Mouse (Mus musculus) midbrain, embryonic 14.5 days (tissue): ENCODE data around the gene Smurf1. TPM values are rescaled to one million over a fixed set of nuclear protein-coding genes. Genes with fewer than 3 reads are reported as not detected.

Experiments used
- ATAC-seq: fragments of 200-750 bp; cut with Nextera tagmentation; 2 replicates; pipeline ENCODE4 v1.8.0; 2017; ENCODE audit warnings: moderate number of reproducible peaks, moderate library complexity; ENCODE audit not compliant: low FRiP score, low TSS enrichment
- DNase-seq: peaks from one replicate; pipeline ENCODE4 v3.0.0-alpha.2; 2015
- H3K27ac ChIP-seq: fragments of 300-500 bp; sonication (generic); replicated peaks from 2 replicates; pipeline ENCODE4 v1.5.1; 2014; ENCODE audit warnings: mild to moderate bottlenecking, low read depth, low read length, moderate library complexity
- H3K27me3 ChIP-seq: fragments of 300-500 bp; sonication (generic); 2 replicates; pipeline ENCODE4 v1.6.1; 2014; ENCODE audit warnings: low read length, control low read depth, mixed read lengths; ENCODE audit not compliant: control insufficient read depth, insufficient read depth
- H3K36me3 ChIP-seq: fragments of 300-500 bp; sonication (generic); 2 replicates; pipeline ENCODE4 v1.6.1; 2014; ENCODE audit warnings: low read length, control low read depth; ENCODE audit not compliant: control insufficient read depth, insufficient read depth
- H3K4me1 ChIP-seq: fragments of 300-500 bp; sonication (generic); 2 replicates; pipeline ENCODE4 v1.6.1; 2014; ENCODE audit warnings: mild to moderate bottlenecking, antibody characterized with exemption, low read length, control low read depth; ENCODE audit not compliant: control insufficient read depth, insufficient read depth
- H3K4me2 ChIP-seq: fragments of 300-500 bp; sonication (generic); 2 replicates; pipeline ENCODE4 v1.6.1; 2014; ENCODE audit warnings: mild to moderate bottlenecking, low read length, moderate library complexity
- H3K4me3 ChIP-seq: fragments of 300-500 bp; sonication (generic); replicated peaks from 2 replicates; pipeline ENCODE4 v1.5.1; 2014; ENCODE audit warnings: low read depth, low read length
- H3K9ac ChIP-seq: fragments of 300-500 bp; sonication (generic); replicated peaks from 2 replicates; pipeline ENCODE4 v1.6.1; 2014; ENCODE audit warnings: mild to moderate bottlenecking, low read length, moderate library complexity
- H3K9me3 ChIP-seq: fragments of 300-500 bp; sonication (generic); 2 replicates; pipeline ENCODE4 v1.6.1; 2016; ENCODE audit warnings: low read length, control low read depth, mixed read lengths; ENCODE audit not compliant: control insufficient read depth
- WGBS: fragments of 180-500 bp; shearing (Covaris S2); extraction: QIAGEN DNeasy Blood & Tissue Kit; methylation state at CpG from one replicate; pipeline ENCODE4 v1.1.7; 2014; 5-methylcytosine and 5-hydroxymethylcytosine counted together
- polyA plus RNA-seq: library from polyadenylated mRNA; unstranded; fragments of >200 nt; fragmentation: Nextera tagmentation; extraction: Ambion mirVana; gene quantifications from 2 replicates; pipeline ENCODE4 v1.2.1, GENCODE M21; 2014

Smurf1 gene
- polyA plus RNA-seq, 1 experiment from 2014 or later, result 44.9 TPM

DNA sequence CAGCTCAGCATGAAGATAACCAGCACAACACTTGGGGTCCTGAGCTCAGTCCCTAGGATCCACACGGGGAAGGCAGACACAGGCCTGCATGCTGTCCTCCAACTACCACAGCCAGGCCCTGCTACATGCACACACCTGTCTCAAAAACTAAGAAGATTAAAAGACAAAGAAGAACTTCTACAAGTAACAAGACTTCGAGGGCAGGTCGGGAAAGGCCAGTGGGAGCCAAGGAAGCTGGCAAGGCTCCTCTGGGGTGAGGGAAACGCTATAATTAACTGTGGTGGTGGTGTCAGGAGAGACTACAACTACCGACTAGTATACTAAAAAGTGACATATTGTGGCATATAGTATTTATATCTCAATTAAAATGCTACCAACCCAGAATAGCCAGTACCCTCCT, 49.8 kb downstream of the Smurf1 start:
- 0 out of 2 replicates have a peak, but pooled peaks cover 13% of the 10 kb centered on the region for H3K4me1 ChIP-seq
- no peaks in the 10 kb centered on the region for H3K27me3 ChIP-seq
- no peak overlapping the region for H3K27ac ChIP-seq
- no peak for DNase-seq
- no peaks in the 10 kb centered on the region for H3K9me3 ChIP-seq
- H3K36me3 ChIP-seq, result no peaks in the 10 kb centered on the region
- H3K9ac ChIP-seq, result no peak overlapping the region
- H3K4me2 ChIP-seq, result no peak overlapping the region
- 87% methylated on average over 5 of the region's 5 CpGs for WGBS
- H3K4me3 ChIP-seq, result no peak overlapping the region
- ATAC-seq, result no peak

- no peak for DNase-seq
- H3K4me3 ChIP-seq, result no peak overlapping the region
- H3K9me3 ChIP-seq, result no peaks in the 10 kb centered on the region
- H3K4me1 ChIP-seq, result 0 out of 2 replicates have a peak, but pooled peaks cover 8% of the 10 kb centered on the region
- 76% methylated on average over 7 of the region's 7 CpGs for WGBS
- no peak overlapping the region for H3K4me2 ChIP-seq
- H3K27me3 ChIP-seq, result no peaks in the 10 kb centered on the region
- no peak for ATAC-seq
- no peak overlapping the region for H3K27ac ChIP-seq
- H3K36me3 ChIP-seq, result no peaks in the 10 kb centered on the region
- no peak overlapping the region for H3K9ac ChIP-seq
Observed at GRCm38 (mm10) chr5:144914433-144914906, 51.2 kb downstream of the Smurf1 start.

- Histone ChIP-seq H3K9me3 (no peaks in the 10 kb centered on the region), H3K27ac (no peak overlapping the region), H3K4me2 (no peak overlapping the region), H3K4me1 (0 out of 2 replicates have a peak, but pooled peaks cover 4% of the 10 kb centered on the region), H3K4me3 (no peak overlapping the region), H3K27me3 (no peaks in the 10 kb centered on the region), H3K9ac (no peak overlapping the region), H3K36me3 (no peaks in the 10 kb centered on the region)
- DNase-seq (no peak), ATAC-seq (no peak)
- WGBS, result 87% methylated on average over 16 of the region's 16 CpGs
Observed at GRCm38 (mm10) chr5:144913923-144914322, 51.7 kb downstream of the Smurf1 start.

DNA sequence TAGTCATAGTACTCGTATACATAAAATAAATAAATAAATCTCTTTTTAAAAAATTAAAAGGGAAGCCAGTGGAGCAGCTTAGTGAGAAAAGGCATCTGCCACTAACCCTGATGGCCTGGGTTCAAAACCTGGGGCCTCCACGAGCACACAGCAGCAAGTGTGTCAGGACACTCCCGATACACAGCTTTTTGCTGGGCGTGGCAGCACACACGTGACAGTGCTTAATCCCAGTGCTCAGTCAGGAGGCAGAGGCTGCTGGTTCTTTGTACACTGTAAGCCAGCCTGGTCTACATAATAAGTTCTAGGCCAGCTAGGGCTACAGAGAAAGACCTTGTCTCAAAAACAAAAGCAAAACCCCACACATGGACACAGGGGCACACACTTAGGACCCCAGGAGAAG, 52.3 kb downstream of the Smurf1 start:
- Histone ChIP-seq H3K36me3 (no peaks in the 10 kb centered on the region), H3K9ac (no peak overlapping the region), H3K9me3 (no peaks in the 10 kb centered on the region), H3K27ac (no peak overlapping the region), H3K4me1 (0 out of 2 replicates have a peak, but pooled peaks cover 4% of the 10 kb centered on the region), H3K4me3 (no peak overlapping the region), H3K27me3 (no peaks in the 10 kb centered on the region), H3K4me2 (no peak overlapping the region)
- no peak for ATAC-seq
- DNase-seq, result no peak
- WGBS, result 80% methylated on average over 5 of the region's 5 CpGs

GRCm38 (mm10) chr5:144912519-144913310, 52.9 kb downstream of the Smurf1 start:
- 0 out of 2 replicates have a peak, but pooled peaks cover 4% of the 10 kb centered on the region for H3K4me1 ChIP-seq
- no peaks in the 10 kb centered on the region for H3K27me3 ChIP-seq
- 45% methylated on average over 7 of the region's 7 CpGs for WGBS
- no peak overlapping the region for H3K9ac ChIP-seq
- DNase-seq, result no peak
- H3K27ac ChIP-seq, result no peak overlapping the region
- ATAC-seq, result no peak
- no peak overlapping the region for H3K4me2 ChIP-seq
- no peak overlapping the region for H3K4me3 ChIP-seq
- H3K36me3 ChIP-seq, result no peaks in the 10 kb centered on the region
- no peaks in the 10 kb centered on the region for H3K9me3 ChIP-seq

DNA sequence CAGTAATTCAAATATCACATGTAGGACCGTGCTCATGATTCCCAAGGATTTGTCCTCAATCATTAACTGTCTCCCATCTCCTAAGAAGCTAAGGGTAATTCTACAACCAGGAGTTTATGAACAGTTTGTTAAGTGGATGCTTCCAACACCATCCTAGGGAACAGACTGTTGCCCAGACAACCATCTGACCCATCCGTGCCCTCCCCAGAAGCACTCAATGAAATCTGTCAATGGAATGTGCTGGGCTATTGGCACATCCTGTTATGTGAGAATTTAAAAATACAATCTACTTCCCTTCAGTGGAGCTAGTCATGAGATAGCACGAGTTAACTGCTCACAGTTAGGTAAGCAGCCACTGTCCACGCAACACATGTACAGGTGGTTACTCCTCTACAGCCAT, 56.1 kb downstream of the Smurf1 start:
- no peaks in the 10 kb centered on the region for H3K9me3 ChIP-seq
- no peak overlapping the region for H3K4me3 ChIP-seq
- no peak overlapping the region for H3K4me2 ChIP-seq
- no peak for ATAC-seq
- 82% methylated on average over 4 of the region's 4 CpGs for WGBS
- H3K27ac ChIP-seq, result no peak overlapping the region
- 0 out of 2 replicates have a peak, but pooled peaks cover 4% of the 10 kb centered on the region for H3K4me1 ChIP-seq
- no peaks in the 10 kb centered on the region for H3K36me3 ChIP-seq
- DNase-seq, result no peak
- H3K9ac ChIP-seq, result no peak overlapping the region
- no peaks in the 10 kb centered on the region for H3K27me3 ChIP-seq

DNA sequence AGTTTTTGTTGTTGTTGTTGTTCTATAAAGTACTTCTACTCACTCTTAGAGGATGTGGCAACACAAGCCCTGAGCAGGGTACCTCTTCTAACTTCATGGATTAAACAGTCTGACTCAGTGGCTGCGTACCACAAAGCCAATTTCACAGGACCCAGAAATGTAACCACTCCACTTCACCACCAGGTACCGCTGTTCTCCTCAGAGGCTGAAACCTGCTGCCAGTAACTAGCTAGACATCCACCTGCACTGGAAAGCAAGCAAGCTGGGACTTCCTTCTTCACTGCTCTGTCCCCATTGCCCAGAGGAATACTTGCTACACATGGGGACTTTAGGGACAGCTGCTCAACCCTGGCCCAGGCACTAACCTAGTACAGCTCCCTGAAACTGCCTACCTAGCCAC, 58.1 kb downstream of the Smurf1 start:
- H3K4me1 ChIP-seq, result no peaks in the 10 kb centered on the region
- H3K4me2 ChIP-seq, result no peak overlapping the region
- no peak overlapping the region for H3K27ac ChIP-seq
- no peak overlapping the region for H3K4me3 ChIP-seq
- DNase-seq (no peak), ATAC-seq (no peak)
- WGBS, result 68% methylated on average over 2 of the region's 2 CpGs
- no peaks in the 10 kb centered on the region for H3K36me3 ChIP-seq
- H3K27me3 ChIP-seq, result no peaks in the 10 kb centered on the region
- H3K9ac ChIP-seq, result no peak overlapping the region
- no peaks in the 10 kb centered on the region for H3K9me3 ChIP-seq

- no peak for ATAC-seq
- H3K27ac ChIP-seq, result no peak overlapping the region
- H3K4me1 ChIP-seq, result no peaks in the 10 kb centered on the region
- no peak overlapping the region for H3K4me2 ChIP-seq
- no peak overlapping the region for H3K9ac ChIP-seq
- DNase-seq, result no peak
- no peaks in the 10 kb centered on the region for H3K27me3 ChIP-seq
- no peak overlapping the region for H3K4me3 ChIP-seq
- no peaks in the 10 kb centered on the region for H3K9me3 ChIP-seq
- WGBS, result 87% methylated on average over 12 of the region's 12 CpGs
- peaks cover 6% of the 10 kb centered on the region; the same call in 1 of the 2 replicates for H3K36me3 ChIP-seq
Observed at GRCm38 (mm10) chr5:144904356-144905134, 61.1 kb downstream of the Smurf1 start.
